Mouse (Mus musculus) limb, embryonic 11.5 days (tissue): ENCODE measurements around the gene Hoxa13. TPM values are rescaled to one million over a fixed set of nuclear protein-coding genes. Genes with fewer than 3 reads are reported as not detected.

ENCODE experiments used
- ATAC-seq: fragments of 200-750 bp; cut with Nextera tagmentation; 2 replicates; pipeline ENCODE4 v1.8.0; 2017; ENCODE audit warnings: low read depth; ENCODE audit not compliant: insufficient number of reproducible peaks, low FRiP score, low TSS enrichment
- DNase-seq: peaks from one replicate; pipeline ENCODE4 v3.0.0-alpha.2; 2015; ENCODE audit warnings: low spot score
- H3K27ac ChIP-seq: fragments of 300-500 bp; sonication (generic); replicated peaks from 2 replicates; pipeline ENCODE4 v1.5.1; 2014; ENCODE audit warnings: low read depth, mild to moderate bottlenecking, low read length
- H3K27me3 ChIP-seq: fragments of 300-500 bp; sonication (generic); 2 replicates; pipeline ENCODE4 v1.6.1; 2014; ENCODE audit warnings: mild to moderate bottlenecking, low read length, mixed read lengths; ENCODE audit not compliant: control insufficient read depth, insufficient read depth
- H3K36me3 ChIP-seq: fragments of 300-500 bp; sonication (generic); 2 replicates; pipeline ENCODE4 v1.6.1; 2014; ENCODE audit warnings: mild to moderate bottlenecking, low read length, moderate library complexity, mixed read lengths; ENCODE audit not compliant: control insufficient read depth, insufficient read depth
- H3K4me1 ChIP-seq: fragments of 300-500 bp; sonication (generic); 2 replicates; pipeline ENCODE4 v1.6.1; 2014; ENCODE audit warnings: low read length, mixed read lengths; ENCODE audit not compliant: control insufficient read depth, insufficient read depth
- H3K4me2 ChIP-seq: fragments of 300-500 bp; sonication (generic); 2 replicates; pipeline ENCODE4 v1.6.1; 2014; ENCODE audit warnings: low read depth, mild to moderate bottlenecking, moderate library complexity; ENCODE audit not compliant: severe bottlenecking
- H3K4me3 ChIP-seq: fragments of 300-500 bp; sonication (generic); 2 replicates; pipeline ENCODE4 v1.5.1; 2014; ENCODE audit warnings: low read depth, low read length
- H3K9ac ChIP-seq: fragments of 300-500 bp; sonication (generic); 2 replicates; pipeline ENCODE4 v1.6.1; 2014; ENCODE audit warnings: mild to moderate bottlenecking, low read length
- H3K9me3 ChIP-seq: fragments of 300-500 bp; sonication (generic); 2 replicates; pipeline ENCODE4 v1.6.1; 2016; ENCODE audit warnings: low read length; ENCODE audit not compliant: control insufficient read depth
- WGBS: fragments of 180-500 bp; shearing (Covaris S2); extraction: QIAGEN DNeasy Blood & Tissue Kit; methylation state at CpG from one replicate; pipeline ENCODE4 v1.1.7; 2014; 5-methylcytosine and 5-hydroxymethylcytosine counted together
- polyA plus RNA-seq: library from polyadenylated mRNA; unstranded; fragments of >200 nt; fragmentation: Nextera tagmentation; extraction: Ambion mirVana; gene quantifications from 2 replicates; pipeline ENCODE4 v1.2.1, GENCODE M21; 2014

Hoxa13 gene
- polyA plus RNA-seq, 1 experiment from 2014 or later, result 25.1 TPM

DNA sequence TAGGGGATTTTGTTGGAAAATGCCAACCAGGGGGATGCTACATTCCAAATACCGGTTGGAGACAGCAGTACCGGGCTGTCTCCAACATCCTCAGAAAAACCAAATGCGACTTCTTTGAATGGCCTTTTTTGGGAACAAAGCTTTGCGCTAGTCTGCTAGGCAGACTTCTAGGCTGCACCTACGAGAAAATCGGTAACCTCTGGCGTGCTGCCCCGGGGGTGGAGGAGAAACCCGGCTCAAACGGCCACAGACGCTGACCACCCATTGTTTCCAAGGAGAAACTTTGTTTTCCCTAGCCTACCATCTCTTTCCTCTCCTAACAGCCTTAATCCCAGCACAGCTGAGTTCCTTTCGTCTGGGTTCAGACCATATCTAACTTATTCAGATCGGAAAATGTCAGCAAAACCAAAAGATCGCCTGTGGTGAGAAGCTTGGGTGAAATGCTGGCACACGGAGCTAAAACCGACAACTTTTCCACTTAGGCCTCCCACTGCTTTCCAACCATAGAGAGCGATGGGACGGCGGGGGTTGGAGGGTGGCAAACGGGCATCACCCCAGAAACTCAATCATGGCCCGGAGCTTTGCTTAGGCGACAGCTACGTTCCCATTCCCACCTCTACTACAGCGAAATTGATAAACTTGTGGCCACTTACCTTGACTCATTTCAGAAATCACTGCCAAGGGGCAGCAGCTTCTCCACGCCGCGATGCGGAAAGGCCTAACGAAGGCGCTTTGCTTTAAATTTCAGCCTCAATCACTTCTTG, 20.9 kb downstream of the Hoxa13 start:
- H3K27ac ChIP-seq, result peak overlapping the region; percentile 99
- H3K4me1 ChIP-seq, result peaks cover 15% of the 10 kb centered on the region
- H3K4me3 ChIP-seq, result peak overlapping the region; percentile 99
- no peaks in the 10 kb centered on the region for H3K9me3 ChIP-seq
- DNase-seq (peak; percentile 73), ATAC-seq (no peak)
- H3K9ac ChIP-seq, result peak overlapping the region; percentile 100
- H3K36me3 ChIP-seq, result no peaks in the 10 kb centered on the region
- no peaks in the 10 kb centered on the region for H3K27me3 ChIP-seq
- H3K4me2 ChIP-seq, result peak overlapping the region; percentile 83
- WGBS, result under 1% methylated on average over 30 of the region's 30 CpGs

DNA sequence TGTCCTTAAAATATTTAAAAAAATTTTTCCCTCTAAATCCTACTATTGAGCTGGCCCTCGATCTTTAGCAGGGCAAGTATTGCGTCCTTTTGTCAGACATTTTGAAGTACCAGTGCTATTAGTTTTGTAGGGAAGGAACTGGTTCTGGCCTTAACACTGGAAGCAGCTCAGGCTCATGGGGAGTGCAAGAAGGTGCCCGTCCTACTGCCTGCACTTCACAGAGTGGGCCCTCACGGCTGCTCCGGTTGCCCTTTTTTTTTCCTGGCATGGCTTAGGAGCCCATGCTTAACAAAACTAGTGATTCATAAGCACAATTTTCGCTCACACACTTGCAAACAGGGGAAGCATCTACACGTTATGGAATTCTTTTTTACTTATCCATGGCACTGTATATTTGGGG, 21.7 kb downstream of the Hoxa13 start:
- peak overlapping the region; percentile 99 for H3K4me3 ChIP-seq
- DNase-seq (peak; percentile 75), ATAC-seq (no peak)
- peaks cover 1% of the 10 kb centered on the region; the same call in 1 of the 2 replicates for H3K36me3 ChIP-seq
- peak overlapping the region; percentile 99 for H3K27ac ChIP-seq
- H3K9ac ChIP-seq, result peak overlapping the region; percentile 100
- H3K27me3 ChIP-seq, result no peaks in the 10 kb centered on the region
- peak overlapping the region; percentile 75 for H3K4me2 ChIP-seq
- peaks cover 15% of the 10 kb centered on the region for H3K4me1 ChIP-seq
- H3K9me3 ChIP-seq, result no peaks in the 10 kb centered on the region
- 0% methylated on average over 7 of the region's 7 CpGs for WGBS

DNA sequence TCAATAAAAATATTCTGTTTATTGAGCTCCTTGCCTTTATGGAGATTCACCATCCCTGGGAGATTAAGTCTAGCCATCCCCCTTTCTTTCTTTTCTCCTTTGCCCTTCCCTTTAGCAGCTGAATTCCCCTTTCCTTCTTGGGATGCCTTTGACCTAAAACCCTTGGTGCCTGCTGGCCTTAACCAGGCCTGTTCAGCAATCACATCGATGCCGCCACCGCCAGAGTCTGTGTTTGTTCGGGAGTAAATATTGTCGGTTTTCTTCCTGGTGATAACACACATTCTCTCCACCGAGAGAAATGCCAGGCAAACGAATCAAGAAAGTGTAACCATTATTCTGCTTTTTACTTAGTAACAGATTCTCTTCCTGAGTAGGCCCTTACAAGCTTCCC, 22.5 kb downstream of the Hoxa13 start:
- Histone ChIP-seq H3K4me2 (peak overlapping the region; percentile 75), H3K9ac (peak overlapping the region; percentile 100), H3K27me3 (no peaks in the 10 kb centered on the region), H3K4me1 (peaks cover 12% of the 10 kb centered on the region), H3K4me3 (peak overlapping the region; percentile 99), H3K9me3 (no peaks in the 10 kb centered on the region), H3K36me3 (peaks cover 2% of the 10 kb centered on the region; the same call in 1 of the 2 replicates), H3K27ac (peak overlapping the region; percentile 99)
- WGBS, result 0% methylated on average over 7 of the region's 7 CpGs
- ATAC-seq, result no peak
- peak; percentile 69 for DNase-seq

DNA sequence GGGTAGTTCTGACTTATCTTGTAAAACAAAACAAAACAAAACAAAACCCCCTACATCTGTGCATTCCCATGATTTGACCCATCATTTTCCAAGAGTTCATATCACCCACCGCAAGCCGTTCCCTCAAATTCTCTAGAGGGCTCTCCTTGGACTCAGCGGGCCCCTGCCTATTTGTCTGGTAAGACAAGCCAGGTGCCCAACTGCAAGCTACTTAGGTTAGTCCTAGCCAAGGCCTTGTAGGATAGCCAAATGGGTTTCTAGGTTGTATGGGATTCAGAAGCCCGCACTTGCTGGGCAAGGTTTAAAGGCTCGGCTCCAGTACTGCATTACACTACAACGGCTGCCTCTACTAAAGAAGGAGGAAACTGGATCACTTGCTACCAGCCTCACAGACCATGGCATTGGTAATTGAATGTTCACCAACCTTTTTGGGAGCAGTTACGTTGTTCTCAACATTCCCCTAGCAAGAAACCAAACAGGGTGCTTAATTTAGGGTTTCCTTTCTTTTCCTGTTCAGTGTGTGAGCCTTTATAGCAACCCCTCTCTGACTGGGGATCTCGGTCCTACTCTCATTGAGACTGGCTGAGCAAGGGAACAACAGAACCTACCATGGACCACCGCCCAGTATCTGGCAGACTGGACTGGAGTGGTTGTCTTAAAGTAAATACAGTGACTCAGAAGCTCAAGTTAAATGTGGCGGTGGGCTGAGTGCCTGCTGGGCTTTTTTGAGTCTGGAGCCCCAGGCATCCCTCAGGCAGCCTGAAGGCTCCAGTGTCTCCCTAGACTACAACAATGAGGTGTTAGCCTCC, 23.1 kb downstream of the Hoxa13 start:
- Histone ChIP-seq H3K4me1 (peaks cover 6% of the 10 kb centered on the region), H3K4me3 (peak overlapping the region; percentile 99), H3K9me3 (no peaks in the 10 kb centered on the region), H3K4me2 (peak overlapping the region; percentile 75), H3K9ac (peak overlapping the region; percentile 100), H3K27me3 (no peaks in the 10 kb centered on the region), H3K36me3 (peaks cover 2% of the 10 kb centered on the region; the same call in 1 of the 2 replicates), H3K27ac (peak overlapping the region; percentile 99)
- no peak for ATAC-seq
- 2% methylated on average over 10 of the region's 10 CpGs for WGBS
- peak; percentile 70 for DNase-seq

DNA sequence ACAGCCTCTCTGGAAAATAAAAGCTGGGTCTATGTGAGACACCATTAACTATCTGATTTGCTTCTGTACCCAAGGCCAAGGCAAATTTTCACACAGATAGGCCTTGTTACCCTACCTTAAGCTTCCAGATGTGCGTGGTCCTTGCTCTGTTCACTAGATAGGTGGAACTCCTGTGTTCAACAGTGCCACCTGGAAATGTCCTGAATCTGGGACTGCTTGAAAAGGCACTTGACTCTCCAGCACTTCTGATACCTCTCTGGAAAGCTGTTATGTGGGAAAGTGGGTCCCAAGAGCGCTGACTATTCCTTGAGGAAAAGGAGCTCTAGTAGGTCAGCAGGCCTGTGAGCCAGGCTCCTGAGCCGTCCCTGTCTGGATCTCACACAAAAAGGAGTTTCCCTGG, 23.9 kb downstream of the Hoxa13 start:
- ATAC-seq (no peak), DNase-seq (no peak)
- Histone ChIP-seq H3K9ac (peak overlapping the region; percentile 100), H3K27me3 (no peaks in the 10 kb centered on the region), H3K9me3 (no peaks in the 10 kb centered on the region), H3K4me2 (peak overlapping the region; percentile 75), H3K4me3 (peak overlapping the region; percentile 99), H3K27ac (peak overlapping the region; percentile 99), H3K36me3 (peaks cover 2% of the 10 kb centered on the region; the same call in 1 of the 2 replicates), H3K4me1 (peaks cover 1% of the 10 kb centered on the region; the same call in 1 of the 2 replicates)
- 5% methylated on average over 3 of the region's 3 CpGs for WGBS

DNA sequence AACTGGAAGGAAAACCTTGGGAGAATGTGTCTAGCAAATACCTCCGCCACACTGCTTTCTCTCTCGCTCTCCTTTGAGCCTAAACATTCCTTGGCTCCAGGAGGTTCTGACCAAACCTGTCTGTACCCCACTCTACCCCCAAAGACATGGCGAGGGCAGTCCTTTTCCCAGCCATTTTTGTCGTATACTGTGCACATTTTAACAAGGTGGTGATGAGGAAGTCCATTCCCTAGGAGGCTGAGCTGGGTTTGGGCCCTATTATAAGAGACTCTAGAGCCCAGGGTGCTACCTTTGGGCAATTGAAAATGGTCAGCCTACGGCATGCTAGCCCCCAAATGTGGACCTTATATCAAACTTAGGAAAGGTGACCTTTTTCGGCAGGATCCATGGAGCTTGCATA, 24.8 kb downstream of the Hoxa13 start:
- Histone ChIP-seq H3K36me3 (peaks cover 2% of the 10 kb centered on the region; the same call in 1 of the 2 replicates), H3K9me3 (no peaks in the 10 kb centered on the region), H3K27me3 (no peaks in the 10 kb centered on the region), H3K4me3 (peak overlapping the region; percentile 99), H3K27ac (peak overlapping the region; percentile 99), H3K4me2 (peak overlapping the region; percentile 75), H3K9ac (peak overlapping the region; percentile 100), H3K4me1 (no peaks in the 10 kb centered on the region; the same call in 1 of the 2 replicates)
- ATAC-seq (no peak), DNase-seq (peak; percentile 58)
- WGBS, result 9% methylated on average over 6 of the region's 6 CpGs

DNA sequence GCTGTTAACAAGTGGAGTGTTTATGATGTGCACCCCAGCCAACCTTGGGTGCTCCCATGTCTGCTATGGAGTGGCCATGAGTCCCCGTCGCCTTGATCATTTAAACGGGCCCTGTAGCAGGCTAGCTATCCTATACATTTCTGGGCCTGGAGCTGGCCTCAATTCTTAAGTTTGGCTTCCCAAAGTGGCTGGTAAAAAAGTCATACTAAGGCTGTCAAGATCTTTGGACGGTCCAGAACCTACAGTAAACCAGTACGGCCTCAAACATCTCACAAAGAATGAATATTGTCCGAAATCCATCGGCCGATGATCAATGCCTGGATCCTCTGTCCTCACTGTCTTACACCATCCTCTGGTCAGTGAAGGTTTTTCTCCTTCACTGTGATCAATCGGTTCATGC, 25.4 kb downstream of the Hoxa13 start:
- no peaks in the 10 kb centered on the region for H3K9me3 ChIP-seq
- H3K36me3 ChIP-seq, result peaks cover 2% of the 10 kb centered on the region; the same call in 1 of the 2 replicates
- peak overlapping the region; percentile 75 for H3K4me2 ChIP-seq
- H3K27ac ChIP-seq, result peak overlapping the region; percentile 99
- peak overlapping the region; percentile 100 for H3K9ac ChIP-seq
- H3K4me1 ChIP-seq, result no peaks in the 10 kb centered on the region; the same call in 1 of the 2 replicates
- 12% methylated on average over 9 of the region's 9 CpGs for WGBS
- DNase-seq (peak; percentile 69), ATAC-seq (no peak)
- peak overlapping the region; percentile 99 for H3K4me3 ChIP-seq
- H3K27me3 ChIP-seq, result no peaks in the 10 kb centered on the region

DNA sequence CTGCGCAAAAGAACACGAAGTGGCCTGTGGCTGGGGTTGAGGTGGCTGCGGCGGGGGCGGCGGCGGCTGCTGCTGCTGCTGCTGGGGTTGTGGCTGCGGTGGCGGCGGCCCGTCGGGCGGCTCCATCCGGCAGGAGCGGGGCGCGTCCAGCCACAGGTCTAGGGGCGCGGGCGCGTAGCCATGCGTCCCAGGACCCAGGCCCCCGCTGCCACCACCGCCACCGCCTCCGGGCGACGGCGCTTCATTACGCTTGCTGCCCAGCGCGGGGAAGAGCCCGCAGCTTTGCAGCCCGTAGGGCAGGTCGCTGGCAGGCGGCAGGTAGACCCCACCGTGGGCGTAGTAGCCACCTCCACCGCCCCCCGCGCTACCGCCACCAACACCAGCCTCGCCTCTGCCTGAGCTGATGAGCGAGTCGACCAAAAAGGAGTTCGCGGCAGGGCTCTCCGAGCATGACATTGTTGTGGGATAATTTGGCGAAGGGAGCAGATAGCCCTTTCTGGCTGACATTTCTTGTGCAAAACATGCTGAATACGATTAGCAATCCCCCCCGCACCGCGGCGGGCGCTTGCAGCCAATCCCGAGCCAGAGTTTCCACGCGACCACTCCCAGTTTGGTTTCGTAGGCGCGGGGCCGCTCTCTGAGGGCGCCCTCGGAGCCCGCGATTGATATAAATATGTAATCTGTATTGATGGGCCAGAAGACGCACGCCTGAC, 26.1 kb downstream of the Hoxa13 start:
- WGBS, result under 1% methylated on average over 62 of the region's 68 CpGs
- H3K4me3 ChIP-seq, result peak overlapping the region; percentile 99

More for the DNA sequence above, 26.1 kb downstream of the Hoxa13 start:
- H3K4me2 ChIP-seq, result peak overlapping the region; percentile 75
- ATAC-seq (peak; percentile 46), DNase-seq (no peak)
- H3K36me3 ChIP-seq, result peaks cover 2% of the 10 kb centered on the region; the same call in 1 of the 2 replicates
- H3K27ac ChIP-seq, result peak overlapping the region; percentile 99
- no peaks in the 10 kb centered on the region; the same call in 1 of the 2 replicates for H3K4me1 ChIP-seq
- H3K27me3 ChIP-seq, result no peaks in the 10 kb centered on the region
- H3K9ac ChIP-seq, result peak overlapping the region; percentile 100
- no peaks in the 10 kb centered on the region for H3K9me3 ChIP-seq
